Mouse (Mus musculus): Measurements from ENCODE around the gene Rpp25l. TPM values are rescaled to one million over a fixed set of nuclear protein-coding genes. Genes with fewer than 3 reads are reported as not detected.

The Rpp25l gene
- polyA plus RNA-seq, 1 experiment from 2014 or later, result 92.5 TPM

DNA sequence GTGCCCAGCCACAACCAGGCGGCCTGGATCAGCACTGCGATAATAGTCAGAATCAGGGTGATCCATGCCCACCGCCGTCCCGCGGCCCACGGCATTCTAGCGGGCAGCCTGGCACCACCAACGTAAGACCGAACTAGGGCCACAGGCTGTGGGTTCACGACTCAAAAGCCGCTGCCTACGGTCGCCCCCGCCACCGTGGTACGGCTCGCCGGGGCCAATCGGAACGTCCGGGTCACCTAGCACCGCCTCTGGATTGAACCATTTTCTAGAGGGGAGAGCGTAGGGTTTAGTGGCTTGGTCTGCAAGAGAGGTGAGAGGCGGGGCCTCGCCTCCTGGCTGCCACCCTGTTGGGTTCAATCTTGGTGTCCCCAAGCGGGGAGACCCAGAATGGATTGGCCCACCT, 27.8 kb upstream of the Rpp25l start:
- peak overlapping the region; percentile 77 for H3K4me3 ChIP-seq (ENCODE audit: low read depth, low read length)
- ATAC-seq (replicated peaks; ENCODE audit: low FRiP score) (peak; percentile 97), DNase-seq (ENCODE audit: low spot score) (peak; percentile 95)
- peaks cover 4% of the 10 kb centered on the region; the same call in 1 of the 2 replicates for H3K9me3 ChIP-seq (ENCODE audit: control insufficient read depth, low read length)
- WGBS, result under 1% methylated on average over 27 of the region's 27 CpGs
- peak overlapping the region; percentile 82 for H3K9ac ChIP-seq (ENCODE audit: low read length)
- H3K4me1 ChIP-seq (replicated peaks; ENCODE audit: control insufficient read depth, insufficient read depth, low read length), result peaks cover 6% of the 10 kb centered on the region; the same call in 1 of the 2 replicates
- H3K36me3 ChIP-seq (ENCODE audit: control insufficient read depth, insufficient read depth, low read length), result peaks cover 3% of the 10 kb centered on the region; the same call in 1 of the 2 replicates
- H3K4me2 ChIP-seq (ENCODE audit: low read depth, low read length, severe bottlenecking), result peak overlapping the region; percentile 93
- peak overlapping the region; percentile 14; the same call in 1 of the 2 replicates for H3K27ac ChIP-seq (ENCODE audit: low read depth, low read length)
- no peaks in the 10 kb centered on the region for H3K27me3 ChIP-seq (ENCODE audit: control insufficient read depth, insufficient read depth, low read length)

DNA sequence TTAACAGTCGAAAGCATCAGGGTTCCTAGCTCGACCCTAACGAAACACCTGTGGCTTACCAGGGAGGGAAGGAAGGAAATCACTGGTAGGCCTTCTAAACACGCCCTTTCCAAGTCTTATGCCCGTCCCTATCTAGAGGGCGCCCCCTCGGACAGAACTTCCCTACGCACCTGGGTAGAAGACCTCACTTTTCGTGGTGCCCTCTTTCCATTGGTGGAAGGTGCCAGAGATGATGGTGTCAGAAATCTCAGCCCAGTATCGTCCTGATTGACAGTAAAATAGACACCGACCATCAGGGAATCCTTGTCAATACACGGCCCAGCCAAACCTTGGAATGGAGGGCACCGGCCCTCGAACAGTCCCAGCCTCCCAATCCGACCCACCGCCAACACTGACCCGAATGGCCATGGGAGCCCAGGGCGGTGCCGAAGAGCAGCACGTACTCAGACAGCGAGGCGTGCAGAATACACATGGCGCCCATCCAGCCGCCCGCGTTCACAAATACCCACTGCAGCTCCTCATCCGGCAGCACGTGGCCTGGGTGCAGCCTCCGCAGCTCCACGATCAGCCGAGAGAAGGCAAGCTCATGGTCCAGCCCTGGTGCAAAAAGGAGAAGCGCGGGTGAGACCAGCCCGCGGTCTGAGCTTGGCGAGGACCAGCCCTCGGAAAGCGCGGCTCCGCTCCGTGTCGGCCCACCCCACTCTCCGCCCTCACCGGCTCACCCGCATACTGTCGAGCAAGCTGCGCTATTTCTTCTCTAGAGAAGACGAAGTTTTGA, 27.2 kb upstream of the Rpp25l start:
- Histone ChIP-seq H3K4me2 (ENCODE audit: low read depth, low read length, severe bottlenecking) (peak overlapping the region; percentile 93), H3K9me3 (ENCODE audit: control insufficient read depth, low read length) (no peaks in the 10 kb centered on the region), H3K27ac (ENCODE audit: low read depth, low read length) (peak overlapping the region; percentile 14; the same call in 1 of the 2 replicates), H3K4me3 (ENCODE audit: low read depth, low read length) (peak overlapping the region; percentile 77), H3K4me1 (replicated peaks; ENCODE audit: control insufficient read depth, insufficient read depth, low read length) (peaks cover 6% of the 10 kb centered on the region; the same call in 1 of the 2 replicates), H3K9ac (ENCODE audit: low read length) (peak overlapping the region; percentile 82), H3K27me3 (ENCODE audit: control insufficient read depth, insufficient read depth, low read length) (no peaks in the 10 kb centered on the region), H3K36me3 (ENCODE audit: control insufficient read depth, insufficient read depth, low read length) (peaks cover 3% of the 10 kb centered on the region; the same call in 1 of the 2 replicates)
- DNase-seq (ENCODE audit: low spot score) (no peak), ATAC-seq (replicated peaks; ENCODE audit: low FRiP score) (peak; percentile 78)
- WGBS, result under 1% methylated on average over 48 of the region's 48 CpGs

DNA sequence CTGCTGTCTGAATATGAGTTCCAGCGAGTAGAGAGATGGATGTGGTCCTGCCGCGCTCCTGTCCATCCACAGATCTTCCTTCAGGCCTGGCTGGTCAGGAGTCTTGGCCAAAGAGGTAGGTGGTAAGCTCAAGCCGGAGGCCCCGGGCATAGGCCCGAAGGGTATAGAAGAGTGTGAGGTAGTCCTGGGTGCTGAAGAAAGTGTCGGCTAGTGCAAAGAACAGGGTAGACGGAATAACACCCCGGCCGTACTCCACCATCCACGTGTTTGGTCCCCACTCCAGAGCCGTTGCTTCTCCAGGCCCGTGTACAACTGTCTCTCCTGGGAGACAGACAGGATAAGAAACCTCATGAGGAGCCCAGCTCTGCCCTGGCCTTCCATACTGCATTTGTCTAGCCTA, 25.9 kb upstream of the Rpp25l start:
- peak; percentile 52 for DNase-seq (ENCODE audit: low spot score)
- peaks cover 3% of the 10 kb centered on the region; the same call in 1 of the 2 replicates for H3K36me3 ChIP-seq (ENCODE audit: control insufficient read depth, insufficient read depth, low read length)
- no peak overlapping the region for H3K9ac ChIP-seq (ENCODE audit: low read length)

DNA sequence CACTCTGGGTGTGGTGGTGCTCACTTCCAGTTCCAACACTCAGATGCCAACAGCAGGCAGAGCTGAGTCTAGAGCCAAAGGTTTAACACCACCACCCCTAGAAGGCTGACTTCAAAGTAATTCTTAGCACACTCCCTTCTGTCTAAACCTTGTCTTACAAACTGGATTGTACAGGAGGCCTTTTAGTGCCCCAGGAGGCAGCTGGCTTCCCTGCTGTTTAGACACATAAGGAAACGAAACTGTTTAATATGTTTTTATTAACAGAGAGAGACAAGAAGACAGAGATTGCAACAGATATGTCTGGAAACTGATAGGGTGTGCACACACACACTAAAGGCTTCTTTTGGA, 24.9 kb upstream of the Rpp25l start:
- Histone ChIP-seq H3K4me3 (ENCODE audit: low read depth, low read length) (no peak overlapping the region), H3K9ac (ENCODE audit: low read length) (no peak overlapping the region), H3K36me3 (ENCODE audit: control insufficient read depth, insufficient read depth, low read length) (peaks cover 3% of the 10 kb centered on the region; the same call in 1 of the 2 replicates), H3K27me3 (ENCODE audit: control insufficient read depth, insufficient read depth, low read length) (peaks cover 2% of the 10 kb centered on the region; the same call in 1 of the 2 replicates), H3K4me1 (replicated peaks; ENCODE audit: control insufficient read depth, insufficient read depth, low read length) (peaks cover 6% of the 10 kb centered on the region; the same call in 1 of the 2 replicates), H3K27ac (ENCODE audit: low read depth, low read length) (no peak overlapping the region), H3K9me3 (ENCODE audit: control insufficient read depth, low read length) (no peaks in the 10 kb centered on the region), H3K4me2 (ENCODE audit: low read depth, low read length, severe bottlenecking) (no peak overlapping the region)
- whole genome bisulfite sequencing, result 75% methylated on average over 1 of the region's 1 CpGs
- no peak for ATAC-seq (replicated peaks; ENCODE audit: low FRiP score)
- DNase-seq (ENCODE audit: low spot score), result peak; percentile 42

More for the DNA sequence above, 25.9 kb upstream of the Rpp25l start:
- H3K4me3 ChIP-seq (ENCODE audit: low read depth, low read length), result no peak overlapping the region
- WGBS, result 94% methylated on average over 13 of the region's 13 CpGs
- H3K9me3 ChIP-seq (ENCODE audit: control insufficient read depth, low read length), result no peaks in the 10 kb centered on the region
- H3K27ac ChIP-seq (ENCODE audit: low read depth, low read length), result no peak overlapping the region
- ATAC-seq (replicated peaks; ENCODE audit: low FRiP score), result no peak
- peaks cover 6% of the 10 kb centered on the region; the same call in 1 of the 2 replicates for H3K4me1 ChIP-seq (replicated peaks; ENCODE audit: control insufficient read depth, insufficient read depth, low read length)
- H3K27me3 ChIP-seq (ENCODE audit: control insufficient read depth, insufficient read depth, low read length), result no peaks in the 10 kb centered on the region
- H3K4me2 ChIP-seq (ENCODE audit: low read depth, low read length, severe bottlenecking), result no peak overlapping the region

DNA sequence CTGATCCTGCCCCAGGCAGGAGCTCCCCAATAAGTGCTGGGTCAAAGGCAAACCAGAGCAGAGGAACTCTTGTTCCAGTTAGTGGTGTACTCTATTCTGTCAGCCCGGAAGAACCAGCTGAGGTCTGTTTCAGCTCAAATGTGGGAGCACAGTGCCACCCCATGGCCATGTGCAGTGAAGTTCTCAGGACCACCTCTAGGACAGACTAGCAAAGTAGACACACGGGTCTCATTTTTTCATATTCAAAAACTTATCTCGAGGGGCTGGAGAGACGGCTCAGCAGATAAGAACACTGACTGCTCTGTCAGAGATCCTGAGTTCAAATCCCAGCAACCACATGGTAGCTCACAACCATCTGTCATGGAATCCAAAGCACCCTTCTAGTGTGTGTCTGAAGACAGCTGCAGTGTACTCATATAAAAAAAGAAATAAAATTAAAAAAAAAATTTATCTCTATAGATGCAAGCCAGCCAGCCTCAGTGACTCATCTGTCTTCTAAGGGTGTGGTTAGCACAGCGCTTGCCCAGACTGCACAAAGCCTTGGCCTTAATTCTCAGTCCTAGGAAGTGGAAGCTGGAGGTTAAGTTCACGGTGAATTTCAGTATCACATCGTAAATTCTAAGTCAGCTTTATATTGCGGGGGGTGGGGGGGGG, 24.4 kb upstream of the Rpp25l start:
- peaks cover 5% of the 10 kb centered on the region; the same call in 1 of the 2 replicates for H3K27me3 ChIP-seq (ENCODE audit: control insufficient read depth, insufficient read depth, low read length)
- ATAC-seq (replicated peaks; ENCODE audit: low FRiP score), result 0 out of 2 replicates have a peak, but pooled peaks have one; percentile 60
- WGBS, result 56% methylated on average over 8 of the region's 8 CpGs

DNA sequence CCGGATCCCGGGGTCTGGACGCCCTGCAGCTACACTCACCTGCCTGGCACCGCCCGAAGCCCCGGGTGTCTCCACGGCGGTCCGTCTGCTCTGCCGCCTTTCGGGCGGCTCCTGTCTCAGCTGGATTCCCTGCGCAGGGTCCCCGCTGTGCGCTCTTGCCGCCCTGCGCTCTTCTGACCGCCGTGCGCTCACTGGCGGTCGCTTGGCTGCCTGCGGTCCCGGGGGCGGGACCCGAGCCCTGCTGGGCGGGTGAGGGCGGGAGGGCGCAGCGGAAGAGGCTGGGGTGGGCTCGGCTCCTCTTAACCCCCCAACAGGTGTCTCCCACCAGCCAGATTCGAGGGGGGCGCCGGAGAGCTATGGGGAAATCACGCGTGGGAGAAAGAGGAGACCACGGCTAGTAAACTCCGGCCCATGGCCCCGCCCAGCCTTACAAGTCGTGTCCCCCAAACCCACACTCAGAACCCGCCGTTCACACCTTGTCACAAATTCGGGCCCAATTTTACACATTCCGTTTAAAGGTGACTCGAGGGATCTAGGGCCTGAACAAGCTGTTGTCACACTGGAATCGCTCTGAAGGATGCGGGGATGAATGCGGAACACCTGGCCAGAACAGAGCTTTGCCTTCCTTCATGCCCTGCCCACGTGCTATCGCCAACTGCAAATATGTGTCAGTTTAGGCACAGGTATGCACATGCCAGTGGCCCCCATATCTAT, 17.9 kb upstream of the Rpp25l start, which contains the start of gene Arid3c:
Gene Arid3c, minus strand, starts transcription at position 91 of the 714 bp plus-strand sequence.
- peak; percentile 67 for DNase-seq (ENCODE audit: low spot score)
- Histone ChIP-seq H3K27me3 (ENCODE audit: control insufficient read depth, insufficient read depth, low read length) (peaks cover 56% of the 10 kb centered on the region), H3K36me3 (ENCODE audit: control insufficient read depth, insufficient read depth, low read length) (no peaks in the 10 kb centered on the region), H3K4me3 (ENCODE audit: low read depth, low read length) (peak within 1 kb of the TSS; percentile 34), H3K4me2 (ENCODE audit: low read depth, low read length, severe bottlenecking) (peak within 1 kb of the TSS; percentile 67), H3K9me3 (ENCODE audit: control insufficient read depth, low read length) (no peaks in the 10 kb centered on the region), H3K27ac (ENCODE audit: low read depth, low read length) (no peak within 1 kb of the TSS), H3K9ac (ENCODE audit: low read length) (peak within 1 kb of the TSS; percentile 43), H3K4me1 (replicated peaks; ENCODE audit: control insufficient read depth, insufficient read depth, low read length) (peaks cover 26% of the 10 kb centered on the region)
- no peak for ATAC-seq (replicated peaks; ENCODE audit: low FRiP score)
- WGBS, result 2% methylated on average over 50 of the region's 50 CpGs

More for the DNA sequence above, 24.4 kb upstream of the Rpp25l start:
- H3K4me3 ChIP-seq (ENCODE audit: low read depth, low read length), result no peak overlapping the region
- H3K36me3 ChIP-seq (ENCODE audit: control insufficient read depth, insufficient read depth, low read length), result peaks cover 3% of the 10 kb centered on the region; the same call in 1 of the 2 replicates
- peaks cover 6% of the 10 kb centered on the region; the same call in 1 of the 2 replicates for H3K4me1 ChIP-seq (replicated peaks; ENCODE audit: control insufficient read depth, insufficient read depth, low read length)
- H3K4me2 ChIP-seq (ENCODE audit: low read depth, low read length, severe bottlenecking), result no peak overlapping the region
- H3K9ac ChIP-seq (ENCODE audit: low read length), result no peak overlapping the region
- peak; percentile 79 for DNase-seq (ENCODE audit: low spot score)
- H3K27ac ChIP-seq (ENCODE audit: low read depth, low read length), result no peak overlapping the region
- no peaks in the 10 kb centered on the region for H3K9me3 ChIP-seq (ENCODE audit: control insufficient read depth, low read length)

DNA sequence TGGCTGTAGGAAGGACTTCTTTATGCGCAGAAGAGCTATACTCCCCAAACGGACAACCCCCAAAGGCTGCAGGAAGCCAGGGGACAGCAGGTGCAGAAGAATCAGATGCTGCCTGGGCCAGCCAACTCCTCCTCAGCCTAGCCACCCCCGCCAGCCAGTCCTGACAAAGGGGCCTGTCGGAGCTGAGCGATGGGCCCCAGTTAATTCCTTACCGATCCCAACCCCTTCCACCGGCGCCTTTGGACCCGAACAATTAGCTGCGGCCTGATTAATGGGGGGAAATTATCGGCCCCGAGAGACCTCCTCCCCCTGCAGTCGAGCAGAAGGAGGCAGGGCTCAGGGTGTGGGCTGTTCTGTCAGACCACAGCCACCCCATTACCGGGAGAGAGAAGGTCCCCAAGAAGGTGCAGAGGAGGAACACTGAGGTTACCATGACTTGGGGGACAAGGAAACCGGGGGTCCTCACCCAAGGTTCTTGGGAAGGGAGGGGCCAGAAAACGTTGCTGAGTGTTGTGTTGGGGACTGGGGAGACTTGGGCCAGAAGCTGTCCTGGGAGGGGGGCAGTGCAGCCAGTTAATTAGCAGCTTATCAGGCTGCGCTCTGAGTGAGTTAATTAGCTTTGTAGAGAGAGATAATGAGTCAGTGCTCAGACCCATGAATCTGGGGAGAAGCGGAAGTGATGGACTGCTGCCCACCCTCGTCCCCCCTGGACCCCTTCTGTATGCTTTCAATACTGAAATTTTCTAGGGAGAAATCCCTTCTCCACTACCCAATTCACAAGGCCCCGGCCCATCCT, 13.7 kb upstream of the Rpp25l start:
- DNase-seq (ENCODE audit: low spot score) (peak; percentile 82), ATAC-seq (replicated peaks; ENCODE audit: low FRiP score) (peak; percentile 36; the same call in 1 of the 2 replicates)
- Histone ChIP-seq H3K9ac (ENCODE audit: low read length) (peak overlapping the region; percentile 39; the same call in 1 of the 2 replicates), H3K4me2 (ENCODE audit: low read depth, low read length, severe bottlenecking) (peak overlapping the region; percentile 40), H3K36me3 (ENCODE audit: control insufficient read depth, insufficient read depth, low read length) (no peaks in the 10 kb centered on the region), H3K27me3 (ENCODE audit: control insufficient read depth, insufficient read depth, low read length) (peaks cover 60% of the 10 kb centered on the region), H3K4me3 (ENCODE audit: low read depth, low read length) (peak overlapping the region; percentile 5; the same call in 1 of the 2 replicates), H3K4me1 (replicated peaks; ENCODE audit: control insufficient read depth, insufficient read depth, low read length) (peaks cover 33% of the 10 kb centered on the region), H3K27ac (ENCODE audit: low read depth, low read length) (peak overlapping the region; percentile 72), H3K9me3 (ENCODE audit: control insufficient read depth, low read length) (no peaks in the 10 kb centered on the region)
- 6% methylated on average over 20 of the region's 20 CpGs for WGBS

Measured in forebrain, embryonic 11.5 days (tissue).